Mouse (Mus musculus): ENCODE results near the gene Gm13119.

DNA sequence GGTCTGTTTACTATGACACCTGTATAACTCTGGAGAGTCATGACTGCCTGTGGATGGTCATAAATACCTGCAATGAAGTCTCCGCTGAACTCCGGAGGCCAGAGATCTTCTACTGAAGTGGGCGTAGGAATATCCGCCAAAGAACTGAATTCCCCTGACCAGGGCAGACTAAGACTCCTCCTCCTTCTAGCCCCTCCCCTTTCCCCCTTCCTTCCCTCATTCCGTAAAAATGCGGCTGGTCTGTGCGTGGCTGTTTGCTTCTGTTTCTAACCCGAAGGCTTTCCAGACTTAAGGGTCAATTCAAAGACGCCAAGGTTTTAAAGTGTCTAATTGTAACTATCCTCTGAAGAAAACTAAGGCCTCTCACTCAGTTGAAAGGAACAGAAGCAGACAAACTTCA is 50.5 kb downstream of the Gm13119 start, which contains the start of gene Pramef12:
- TF ChIP-seq CTCF (IDR thresholded peaks at IDR 0.05; ENCODE audit: control insufficient read depth, insufficient read depth, insufficient replicate concordance, low read depth, low read length) (no peak), POLR2A (IDR thresholded peaks at IDR 0.05; ENCODE audit: control insufficient read depth, low read depth, low read length) (no peak)
